Mouse (Mus musculus) CH12.LX (cell line): Measurements from ENCODE around the gene Tanc2.

Experiments used
- CHD2 ChIP-seq: IDR thresholded peaks from 2 replicates; pipeline ENCODE4 v1.6.1; 2011; ENCODE audit warnings: low read length, improper control_type of control experiment
- CTCF ChIP-seq, 2 experiments: IDR thresholded peaks in 1 of 2; conservative IDR thresholded peaks in 1 of 2; 2 replicates each; pipeline ENCODE4 v1.5.1; 2011 to 2012; ENCODE audit warnings: low read depth in 2 of 2, low read length in 2 of 2, improper control_type of control experiment in 1 of 2, inconsistent platforms in 1 of 2, mild to moderate bottlenecking in 1 of 2, moderate library complexity in 1 of 2
- EP300 ChIP-seq: IDR thresholded peaks from 2 replicates; pipeline ENCODE4 v1.6.1; 2011; ENCODE audit warnings: low read length, improper control_type of control experiment
- ETS1 ChIP-seq: conservative IDR thresholded peaks from 2 replicates; pipeline ENCODE4 v1.6.1; 2012; ENCODE audit warnings: low read depth, mild to moderate bottlenecking, inconsistent platforms, low read length, improper control_type of control experiment, moderate library complexity
- HCFC1 ChIP-seq: IDR thresholded peaks from 2 replicates; pipeline ENCODE4 v1.6.1; 2012; ENCODE audit warnings: low read depth, mild to moderate bottlenecking, inconsistent platforms, low read length, improper control_type of control experiment
- IRF4 ChIP-seq: IDR thresholded peaks from 2 replicates; pipeline ENCODE4 v1.6.1; 2014; ENCODE audit warnings: low read depth, mild to moderate bottlenecking, inconsistent platforms, low read length, improper control_type of control experiment
- MEF2A ChIP-seq: IDR thresholded peaks from 2 replicates; pipeline ENCODE4 v1.6.1; 2014; ENCODE audit warnings: low read depth, mild to moderate bottlenecking, inconsistent platforms, low read length, improper control_type of control experiment, borderline replicate concordance
- NRF1 ChIP-seq: IDR thresholded peaks from 2 replicates; pipeline ENCODE4 v1.6.1; 2014; ENCODE audit warnings: low read depth, mild to moderate bottlenecking, inconsistent platforms, low read length, improper control_type of control experiment, moderate library complexity
- PAX5 ChIP-seq: IDR thresholded peaks from 2 replicates; pipeline ENCODE4 v1.6.1; 2012; ENCODE audit warnings: low read length, inconsistent platforms, mixed read lengths
- POLR2A ChIP-seq: IDR thresholded peaks from 2 replicates; pipeline ENCODE4 v1.6.1; 2011; ENCODE audit warnings: low read depth, mild to moderate bottlenecking, improper control_type of control experiment, low read length
- SIN3A ChIP-seq: IDR thresholded peaks from 2 replicates; pipeline ENCODE4 v1.6.1; 2012; ENCODE audit warnings: low read length, improper control_type of control experiment, inconsistent platforms
- TBP ChIP-seq: conservative IDR thresholded peaks from 2 replicates; pipeline ENCODE4 v1.6.1; 2011; ENCODE audit warnings: low read depth, low read length, improper control_type of control experiment

GRCm38 (mm10) chr11:105968948-105969347 is 379.2 kb downstream of the Tanc2 start:
- TF ChIP-seq CTCF (conservative IDR thresholded peaks at IDR 0.05 in 1 of 2, IDR thresholded peaks at IDR 0.05 in 1 of 2; ENCODE audit: low read depth in 2 of 2, low read length in 2 of 2) (no peak), ETS1 (no peak), IRF4 (no peak), CHD2 (no peak), SIN3A (no peak), NRF1 (no peak), MEF2A (no peak), POLR2A (no peak), EP300 (no peak), PAX5 (no peak), HCFC1 (no peak), TBP (no peak)
